Mouse (Mus musculus) liver, embryonic 14.5 days (tissue): ENCODE results near the gene Cfap299. TPM values are rescaled to one million over a fixed set of nuclear protein-coding genes. Genes with fewer than 3 reads are reported as not detected.

Source experiments
- ATAC-seq: fragments of 200-750 bp; cut with Nextera tagmentation; 2 replicates; pipeline ENCODE4 v1.8.0; 2017; ENCODE audit warnings: moderate number of reproducible peaks, mild to moderate bottlenecking, moderate library complexity; ENCODE audit not compliant: insufficient read depth
- DNase-seq, 3 experiments: peaks; one replicate each; pipeline ENCODE4 v3.0.0-alpha.2; 2012 to 2013; ENCODE audit warnings: low read depth in 3 of 3, low spot score in 3 of 3
- H3K27ac ChIP-seq: fragments of 300-500 bp; sonication (generic); 2 replicates; pipeline ENCODE4 v1.5.1; 2014; ENCODE audit warnings: moderate library complexity, mild to moderate bottlenecking, control low read depth, inconsistent platforms
- H3K27me3 ChIP-seq: fragments of 300-500 bp; sonication (generic); 2 replicates; pipeline ENCODE4 v1.6.1; 2014; ENCODE audit warnings: mild to moderate bottlenecking, low read length, moderate library complexity; ENCODE audit not compliant: control insufficient read depth, insufficient read depth
- H3K36me3 ChIP-seq: fragments of 300-500 bp; sonication (generic); replicated peaks from 2 replicates; pipeline ENCODE4 v1.6.1; 2014; ENCODE audit warnings: low read depth; ENCODE audit not compliant: control insufficient read depth, insufficient read depth
- H3K4me1 ChIP-seq, 2 experiments: fragments of 200-500 bp in 1 of 2; fragments of 300-500 bp in 1 of 2; sonication (generic) in 1 of 2; replicated peaks; 2 replicates each; pipeline ENCODE4 v1.6.1; 2012 to 2014; ENCODE audit warnings: antibody characterized with exemption in 1 of 2, inconsistent platforms in 1 of 2, low read length in 1 of 2; ENCODE audit not compliant: control insufficient read depth in 2 of 2, insufficient read depth in 2 of 2
- H3K4me2 ChIP-seq: fragments of 300-500 bp; sonication (generic); 2 replicates; pipeline ENCODE4 v1.6.1; 2014; ENCODE audit warnings: low read depth, mild to moderate bottlenecking, control low read depth, moderate library complexity
- H3K4me3 ChIP-seq, 2 experiments: fragments of 200-500 bp in 1 of 2; fragments of 300-500 bp in 1 of 2; sonication (generic) in 1 of 2; 2 replicates each; pipeline ENCODE4 v1.5.1; 2012 to 2014; ENCODE audit warnings: low read depth in 2 of 2, low read length in 2 of 2, mild to moderate bottlenecking in 2 of 2, control low read depth in 1 of 2, inconsistent platforms in 1 of 2, moderate library complexity in 1 of 2; ENCODE audit not compliant: insufficient read depth in 1 of 2
- H3K9ac ChIP-seq: fragments of 300-500 bp; sonication (generic); replicated peaks from 2 replicates; pipeline ENCODE4 v1.6.1; 2014; ENCODE audit warnings: mild to moderate bottlenecking, control low read depth, moderate library complexity
- H3K9me3 ChIP-seq: fragments of 300-500 bp; sonication (generic); 2 replicates; pipeline ENCODE4 v1.6.1; 2016; ENCODE audit warnings: low read length, mixed read lengths; ENCODE audit not compliant: control insufficient read depth
- CTCF ChIP-seq: IDR thresholded peaks from 2 replicates; pipeline ENCODE4 v1.5.1; 2016; ENCODE audit warnings: antibody characterized with exemption, low read depth, control low read depth
- EP300 ChIP-seq: IDR thresholded peaks from 2 replicates; pipeline ENCODE4 v1.6.1; 2016; ENCODE audit warnings: antibody characterized with exemption, low read depth
- WGBS: fragments of 180-500 bp; shearing (Covaris S2); extraction: QIAGEN DNeasy Blood & Tissue Kit; methylation state at CpG from one replicate; pipeline ENCODE4 v1.1.7; 2014; ENCODE audit not compliant: insufficient replicate concordance; 5-methylcytosine and 5-hydroxymethylcytosine counted together
- polyA plus RNA-seq, 2 experiments: library from polyadenylated mRNA; depleted of rRNA in 1 of 2; stranded (reverse) in 1 of 2; unstranded in 1 of 2; fragments of >200 nt; fragmentation: Nextera tagmentation in 1 of 2; extraction: Ambion mirVana in 1 of 2; gene quantifications; 2 replicates each; pipeline versions ENCODE4 v1.2.1 to v1.2.3; 2012 to 2014

Cfap299 gene
- polyA plus RNA-seq, 2 experiments = not detected

DNA sequence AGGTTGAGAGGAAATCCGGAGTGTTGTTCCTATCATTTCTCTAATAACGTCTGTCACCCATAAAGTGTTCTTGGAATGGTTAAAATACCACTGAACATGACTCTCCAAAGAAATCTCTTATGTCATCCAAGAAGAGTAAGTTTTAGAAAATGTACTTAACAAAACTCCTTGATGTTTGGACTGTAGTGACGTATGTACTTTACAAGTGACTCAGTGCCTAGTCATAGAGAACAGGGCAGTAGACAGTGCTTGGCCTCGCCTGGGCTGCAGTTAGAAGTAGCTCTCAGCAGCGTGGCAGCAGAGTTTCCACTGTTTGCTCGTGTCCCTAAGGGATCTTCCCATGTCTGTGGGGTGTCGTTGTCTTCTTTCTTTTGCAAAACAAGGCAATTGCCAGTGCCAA lies 101.0 kb downstream of the Cfap299 start:
- Histone ChIP-seq H3K4me1 (no peaks in the 10 kb centered on the region), H3K9me3 (no peaks in the 10 kb centered on the region), H3K4me2 (no peak overlapping the region), H3K9ac (no peak overlapping the region), H3K27ac (no peak overlapping the region), H3K27me3 (no peaks in the 10 kb centered on the region), H3K4me3 (no peak overlapping the region), H3K36me3 (no peaks in the 10 kb centered on the region)
- DNase-seq (no peak), ATAC-seq (no peak)
- TF ChIP-seq EP300 (no peak), CTCF (no peak)
- WGBS = 49% methylated on average over 7 of the region's 7 CpGs

DNA sequence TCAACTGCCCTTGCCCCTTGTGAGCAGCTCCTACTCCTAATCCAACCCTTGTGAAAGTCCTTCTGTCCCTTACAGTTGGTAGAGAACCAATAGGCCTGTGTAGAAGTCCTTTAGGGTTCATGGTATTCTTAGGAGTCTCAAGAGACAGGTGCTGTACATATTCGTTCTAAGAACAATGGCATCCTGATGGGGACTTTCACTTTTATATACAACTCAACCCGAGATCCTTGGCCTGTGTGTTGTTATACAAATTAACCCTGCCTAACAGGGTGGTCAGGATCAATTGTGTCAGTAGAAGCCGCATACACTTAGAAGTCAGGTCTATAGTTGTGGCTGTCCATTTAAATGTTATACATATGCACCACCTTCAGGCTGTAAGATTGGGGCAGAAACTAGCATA lies 109.6 kb downstream of the Cfap299 start:
- H3K4me1 ChIP-seq = no peaks in the 10 kb centered on the region
- H3K27ac ChIP-seq = no peak overlapping the region
- ATAC-seq = no peak
- H3K4me2 ChIP-seq = no peak overlapping the region
- no peaks in the 10 kb centered on the region for H3K27me3 ChIP-seq
- no peak overlapping the region for H3K4me3 ChIP-seq
- no peaks in the 10 kb centered on the region for H3K9me3 ChIP-seq
- H3K9ac ChIP-seq = no peak overlapping the region
- H3K36me3 ChIP-seq = no peaks in the 10 kb centered on the region
- no peak for DNase-seq
- WGBS = 47% methylated on average over 3 of the region's 3 CpGs
- no peak for TF ChIP-seq EP300
- no peak for TF ChIP-seq CTCF

DNA sequence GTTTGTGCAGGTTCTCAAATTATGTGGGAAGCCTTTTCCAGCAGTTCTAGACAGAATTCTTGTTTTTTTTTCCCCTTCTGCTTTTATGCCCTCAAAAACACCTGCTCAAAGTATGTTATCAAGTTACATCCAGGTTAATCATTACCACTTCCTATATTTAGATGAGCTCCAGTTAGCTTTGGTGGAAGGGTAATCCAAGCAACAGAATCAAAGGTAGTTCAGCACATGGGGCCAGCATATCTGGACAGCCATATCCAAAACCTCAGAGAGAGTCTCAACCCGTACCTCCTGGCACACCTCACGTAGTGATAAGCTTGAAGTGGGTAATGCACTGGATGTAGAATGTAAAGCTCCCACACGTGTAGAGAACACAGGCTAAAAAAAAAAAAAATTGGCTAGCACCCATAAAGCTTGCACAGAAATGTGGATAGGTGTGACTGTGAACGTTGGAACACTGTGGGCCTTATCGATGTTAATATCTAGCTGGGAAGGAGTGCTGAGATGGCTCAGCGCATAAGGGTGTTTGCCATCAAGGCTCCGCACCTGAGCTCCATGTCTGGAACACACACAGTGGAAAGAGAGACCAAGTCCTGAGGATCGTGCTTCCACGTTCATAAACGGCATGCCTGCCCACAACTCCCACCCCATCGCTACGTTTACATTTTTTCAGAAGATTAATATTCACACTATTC lies 117.8 kb downstream of the Cfap299 start:
- TF ChIP-seq EP300 = no peak
- no peak for TF ChIP-seq CTCF

DNA sequence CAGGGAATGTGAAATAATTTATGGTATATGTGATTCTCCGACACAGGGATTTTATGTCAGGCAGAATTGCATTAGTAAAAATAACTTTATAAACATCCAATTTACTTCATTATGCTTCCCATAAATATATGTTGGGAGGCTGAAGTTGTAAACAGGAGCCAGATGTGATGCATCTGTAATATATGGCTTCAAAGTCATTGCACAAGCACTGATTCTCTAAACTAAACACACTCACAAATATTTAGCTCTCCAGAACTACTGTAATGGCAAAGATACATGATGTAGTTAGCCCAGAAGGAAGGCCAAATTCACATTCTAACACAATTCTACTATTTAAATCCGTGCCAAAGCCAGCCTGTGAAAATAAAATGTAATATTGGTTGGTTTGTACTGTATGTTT lies 120.8 kb downstream of the Cfap299 start:
- TF ChIP-seq EP300 = no peak
- no peak for TF ChIP-seq CTCF
- 54% methylated on average over 2 of the region's 2 CpGs for WGBS
- H3K9ac ChIP-seq = no peak overlapping the region
- H3K36me3 ChIP-seq = no peaks in the 10 kb centered on the region
- no peaks in the 10 kb centered on the region for H3K9me3 ChIP-seq
- no peak overlapping the region for H3K27ac ChIP-seq
- no peaks in the 10 kb centered on the region for H3K27me3 ChIP-seq
- no peaks in the 10 kb centered on the region for H3K4me1 ChIP-seq
- ATAC-seq (no peak), DNase-seq (no peak)
- H3K4me2 ChIP-seq = no peak overlapping the region
- H3K4me3 ChIP-seq = no peak overlapping the region

More for the DNA sequence above, 117.8 kb downstream of the Cfap299 start:
- Histone ChIP-seq H3K36me3 (no peaks in the 10 kb centered on the region), H3K27me3 (no peaks in the 10 kb centered on the region), H3K4me1 (no peaks in the 10 kb centered on the region), H3K9ac (no peak overlapping the region), H3K27ac (no peak overlapping the region), H3K9me3 (no peaks in the 10 kb centered on the region), H3K4me2 (no peak overlapping the region), H3K4me3 (no peak overlapping the region)
- 73% methylated on average over 12 of the region's 12 CpGs for WGBS
- no peak for DNase-seq
- no peak for ATAC-seq

DNA sequence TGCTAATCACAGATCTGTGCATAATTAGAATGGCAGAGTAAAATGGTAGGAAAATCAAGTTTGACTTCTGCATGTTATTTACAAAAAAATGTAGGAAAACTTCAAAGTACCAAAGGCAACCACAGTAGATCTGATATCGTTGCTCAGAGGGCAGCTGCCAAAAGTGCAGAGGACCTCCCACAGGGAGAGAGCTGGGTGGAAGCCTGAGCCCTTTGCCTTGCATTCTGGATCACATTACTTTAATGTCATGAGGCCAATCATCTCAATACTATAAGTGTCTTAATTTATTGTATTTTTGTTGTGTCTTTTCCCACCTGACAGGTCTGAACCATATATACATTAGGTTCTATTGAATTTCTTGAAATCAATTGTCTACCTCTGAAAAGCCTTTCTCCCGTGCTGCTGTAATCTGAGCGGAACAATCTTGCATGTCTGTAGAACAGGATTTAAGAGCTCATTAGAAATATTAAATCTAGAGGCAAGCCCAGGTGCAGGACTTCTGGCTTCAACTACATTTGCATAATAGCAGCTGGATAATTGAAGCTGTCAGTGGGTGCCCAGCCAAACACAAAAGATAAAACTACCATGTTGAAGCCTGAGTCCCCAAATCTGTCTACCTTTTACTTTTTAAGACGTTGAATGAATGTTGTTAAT lies 137.9 kb downstream of the Cfap299 start:
- 47% methylated on average over 4 of the region's 4 CpGs for WGBS
- Histone ChIP-seq H3K27me3 (no peaks in the 10 kb centered on the region), H3K36me3 (no peaks in the 10 kb centered on the region), H3K4me2 (no peak overlapping the region), H3K27ac (no peak overlapping the region), H3K9ac (no peak overlapping the region), H3K4me3 (no peak overlapping the region), H3K4me1 (no peaks in the 10 kb centered on the region), H3K9me3 (no peaks in the 10 kb centered on the region)
- no peak for ATAC-seq
- no peak for DNase-seq
- TF ChIP-seq CTCF = no peak
- no peak for TF ChIP-seq EP300
